Mouse (Mus musculus): ENCODE data around the gene Kifc3.

GRCm38 (mm10) chr8:95127658-95128057, 75.0 kb downstream of the Kifc3 start:
- no peak for TF ChIP-seq CTCF (IDR thresholded peaks at IDR 0.05; ENCODE audit: low read depth)
- TF ChIP-seq EP300 (IDR thresholded peaks at IDR 0.05; ENCODE audit: low read depth) = no peak

All from heart, postnatal 0 days (tissue).